Mouse (Mus musculus) CD4-positive helper T cell, adult 2 months (primary cell): ENCODE data around the gene Qtrt2.

Experiments used
- DNase-seq: peaks from one replicate; pipeline ENCODE4 v3.0.0-alpha.2; 2012; ENCODE audit warnings: low read depth, missing footprints, low spot score

Gene Qtrt2

DNA sequence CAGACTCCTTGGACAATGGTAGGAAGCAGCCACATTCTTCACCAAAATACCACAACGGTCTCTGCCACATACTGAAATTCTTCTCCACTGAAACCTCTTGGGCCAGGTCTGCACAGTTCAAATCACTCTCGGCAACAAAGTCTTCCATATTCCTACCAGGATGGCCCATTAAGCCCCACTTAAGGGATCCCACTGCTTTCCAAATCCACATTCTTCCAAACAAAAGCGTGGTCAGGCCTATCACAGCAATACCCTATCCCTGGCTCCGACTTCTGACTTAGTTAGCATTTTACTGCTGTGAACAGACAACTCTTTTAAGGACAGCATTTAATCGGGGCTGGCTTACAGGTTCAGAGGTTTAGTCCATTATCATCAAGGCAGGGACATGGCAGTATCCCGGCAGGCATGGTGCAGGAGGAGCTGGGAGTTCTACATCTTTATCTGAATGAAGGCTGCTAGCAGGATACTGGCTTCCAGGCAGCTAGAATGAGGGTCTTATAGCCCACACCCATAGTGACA, at the start of gene Qtrt2:
Gene Qtrt2, minus strand, starts transcription at position 469 of the 519 bp plus-strand sequence.
- no peak for DNase-seq

DNA sequence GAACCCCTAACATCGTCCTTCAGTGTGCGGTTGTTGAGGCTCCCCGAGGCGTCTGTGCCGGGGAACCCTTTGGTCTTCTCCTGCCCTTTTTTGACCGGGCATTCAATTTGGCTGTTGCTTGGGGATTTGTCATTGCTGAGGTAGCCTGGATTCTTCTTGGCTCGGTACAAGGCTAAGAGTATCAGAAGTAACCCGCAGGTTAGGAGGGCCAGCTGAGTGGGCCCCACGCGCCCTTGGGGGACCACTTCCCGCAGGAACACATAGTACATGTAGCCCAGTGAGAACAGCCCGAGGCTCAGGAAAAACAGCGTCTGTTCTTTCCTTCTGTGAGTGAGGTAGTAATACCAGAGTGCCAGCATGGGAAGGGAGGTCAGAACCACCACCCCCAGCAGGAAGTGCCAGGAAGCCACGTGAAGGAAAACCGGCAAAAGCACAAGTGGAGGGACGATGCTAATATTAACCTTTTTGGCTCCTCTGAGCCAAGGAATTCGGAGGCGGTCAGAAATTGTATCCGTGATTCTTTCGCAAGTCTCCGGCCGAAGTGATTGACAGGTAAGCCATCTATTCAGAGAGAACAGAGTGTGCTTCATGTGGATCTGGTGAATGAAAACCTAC, 47.1 kb upstream of the Qtrt2 start:
- no peak for DNase-seq

- no peak for DNase-seq
Measured at GRCm38 (mm10) chr16:43973147-43973546, 46.5 kb upstream of the Qtrt2 start.

- no peak for DNase-seq
Measured at GRCm38 (mm10) chr16:43972391-43972790, 45.8 kb upstream of the Qtrt2 start.

GRCm38 (mm10) chr16:43971741-43972140, 45.1 kb upstream of the Qtrt2 start:
- no peak for DNase-seq

GRCm38 (mm10) chr16:43971189-43971588, 44.6 kb upstream of the Qtrt2 start:
- no peak for DNase-seq

- DNase-seq: no peak
Measured at GRCm38 (mm10) chr16:43970426-43970825, 43.8 kb upstream of the Qtrt2 start.

DNA sequence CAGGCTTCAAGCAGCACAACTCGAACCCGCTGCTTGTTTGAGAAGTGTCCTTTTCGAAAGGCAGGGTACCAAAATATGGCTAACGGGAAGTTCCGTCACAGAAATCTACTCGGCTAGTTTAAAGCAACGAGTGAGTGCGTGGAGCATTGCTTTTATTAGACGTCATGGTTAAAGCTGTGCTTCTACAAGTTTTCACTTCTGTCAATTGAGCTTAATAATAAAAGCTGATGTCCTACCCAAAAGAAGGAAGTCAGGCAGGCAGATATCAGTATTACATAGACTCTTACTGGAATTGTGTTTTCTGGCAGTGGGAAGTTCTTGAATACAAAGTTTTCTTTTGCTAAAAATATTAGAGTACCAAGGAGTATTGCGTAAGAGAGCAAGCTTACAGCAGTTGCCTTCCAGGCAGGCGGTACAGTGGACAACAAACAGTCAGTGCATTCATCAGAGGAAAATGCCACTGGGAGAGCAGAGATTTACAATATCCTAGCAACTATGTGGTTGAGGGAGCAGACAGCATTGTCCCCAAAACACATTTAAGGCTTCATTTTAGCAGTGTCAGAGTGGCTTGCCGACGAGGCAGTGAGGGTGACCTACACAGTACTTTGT, 39.3 kb upstream of the Qtrt2 start:
- DNase-seq: no peak

GRCm38 (mm10) chr16:43963780-43964179, 37.2 kb upstream of the Qtrt2 start:
- no peak for DNase-seq

GRCm38 (mm10) chr16:43963291-43963690, 36.7 kb upstream of the Qtrt2 start:
- DNase-seq: no peak

DNA sequence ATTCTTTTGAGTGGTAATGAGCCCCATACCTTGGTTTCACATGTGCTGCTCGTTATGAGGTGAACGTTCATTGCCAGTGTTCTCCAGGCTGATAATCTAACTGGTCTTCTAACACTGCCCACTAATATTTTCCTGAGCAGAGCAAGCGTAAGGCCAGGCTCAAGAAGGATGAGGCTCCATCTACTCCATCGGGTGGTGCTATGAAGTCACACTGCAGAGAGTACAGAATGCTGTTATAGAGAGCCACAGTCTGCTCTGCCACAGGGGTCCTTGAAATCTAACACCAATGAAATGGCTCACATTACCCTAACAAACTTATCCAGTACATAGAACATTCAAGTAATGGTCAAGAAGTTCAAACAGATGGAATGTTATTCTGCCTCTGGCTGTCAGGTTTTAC, 31.4 kb upstream of the Qtrt2 start:
- no peak for DNase-seq

DNA sequence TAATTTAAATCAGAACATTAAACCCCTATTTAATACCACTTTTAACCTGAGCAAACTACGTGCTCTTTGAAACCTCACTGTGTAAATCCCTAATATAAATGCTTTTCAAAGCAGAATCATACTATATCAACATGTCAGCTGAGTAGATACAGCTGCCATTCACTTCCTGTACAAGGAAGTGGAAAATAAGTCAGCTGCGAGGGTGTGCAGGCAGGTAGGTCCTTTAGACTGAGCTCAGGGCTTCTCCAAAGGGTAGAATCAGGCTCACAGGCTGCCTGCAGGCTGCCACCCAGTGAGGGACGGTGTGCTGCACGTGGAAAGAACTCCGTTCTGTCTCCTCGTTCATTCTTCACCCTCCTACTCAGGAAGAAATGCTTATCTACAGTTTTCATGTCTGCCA, 28.3 kb upstream of the Qtrt2 start:
- DNase-seq: no peak

- no peak for DNase-seq
Measured at GRCm38 (mm10) chr16:43951591-43951990, 25.0 kb upstream of the Qtrt2 start.

- no peak for DNase-seq
Measured at GRCm38 (mm10) chr16:43945869-43946268, 19.3 kb upstream of the Qtrt2 start.

DNA sequence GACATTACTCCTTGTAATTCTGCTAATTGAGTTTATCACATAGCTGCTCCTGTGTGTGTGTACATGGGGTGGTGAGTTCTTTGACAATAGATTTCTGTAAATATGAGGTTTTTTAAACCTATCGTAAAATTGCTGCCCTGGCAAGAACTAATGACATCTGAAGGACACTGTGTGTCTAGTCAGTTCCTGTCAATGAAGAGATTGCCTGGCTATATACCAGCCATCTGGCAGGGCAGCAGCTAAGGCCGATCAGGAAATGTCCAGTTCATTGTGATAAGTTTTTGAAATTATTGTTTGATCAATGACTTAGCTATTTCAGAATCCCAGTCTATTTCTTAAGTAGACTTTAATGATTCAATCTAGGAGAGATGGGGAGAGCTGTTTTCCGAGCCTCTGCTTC, 18.7 kb upstream of the Qtrt2 start:
- no peak for DNase-seq

DNA sequence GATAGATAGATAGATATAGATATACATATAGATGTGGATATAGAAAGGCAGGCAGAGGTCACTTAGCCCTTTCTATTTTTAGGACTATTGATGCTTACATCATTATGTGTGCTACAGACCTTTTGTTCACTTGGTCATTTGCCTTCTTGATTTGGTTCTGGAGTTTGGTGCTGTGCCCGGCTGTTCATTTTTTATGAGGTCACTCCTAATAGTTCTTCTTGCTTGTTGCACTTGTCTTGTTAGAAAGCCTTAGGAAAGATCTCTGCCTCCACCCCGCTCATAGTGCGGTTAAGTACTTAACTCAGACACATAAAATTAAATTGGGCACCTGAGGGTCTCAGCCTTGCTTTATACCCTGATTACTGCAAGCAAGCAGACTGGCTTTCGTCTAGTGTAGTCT, 14.2 kb upstream of the Qtrt2 start:
- DNase-seq: no peak

DNA sequence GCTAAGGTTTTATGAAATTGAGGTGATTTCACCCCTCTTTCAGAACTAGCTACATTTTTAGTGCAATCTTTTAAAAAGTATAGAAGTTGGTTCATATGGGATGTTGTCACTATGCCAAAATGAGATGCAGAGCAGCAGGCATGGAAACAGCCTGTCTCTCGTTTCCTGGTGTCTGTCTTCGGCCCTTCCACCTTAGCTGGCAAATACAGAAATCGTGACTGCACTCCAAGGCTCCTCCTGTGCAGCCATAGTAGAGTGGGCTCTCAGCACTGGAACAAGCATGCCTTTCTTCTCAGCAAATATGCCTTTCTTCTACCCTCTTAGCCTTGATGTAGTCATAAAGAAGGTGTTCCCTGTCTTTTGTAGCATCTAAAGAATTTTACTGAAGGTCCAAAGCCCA, 9.3 kb upstream of the Qtrt2 start:
- no peak for DNase-seq

GRCm38 (mm10) chr16:43935367-43935766, 8.8 kb upstream of the Qtrt2 start:
- DNase-seq: no peak

- DNase-seq: no peak
Measured at GRCm38 (mm10) chr16:43934856-43935255, 8.2 kb upstream of the Qtrt2 start.

DNA sequence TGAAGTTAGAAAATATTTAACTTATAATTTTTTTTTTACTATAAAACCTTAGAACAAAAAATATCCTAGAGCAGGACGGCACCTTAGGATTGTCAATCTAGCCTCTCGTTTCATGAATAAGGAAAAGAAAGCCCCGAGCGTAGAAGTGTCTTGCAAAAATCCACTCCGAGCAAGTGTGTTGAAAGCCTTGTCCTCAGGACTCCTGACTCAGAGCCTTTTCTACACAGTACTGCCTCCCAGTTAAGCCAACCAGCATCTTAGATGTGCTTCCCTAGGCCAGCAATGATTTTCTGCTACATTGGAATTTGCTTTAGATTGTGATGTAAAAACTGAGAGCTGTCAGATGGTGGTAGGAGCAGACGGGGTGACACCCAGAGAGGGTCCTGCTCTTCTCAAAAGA, 6.4 kb upstream of the Qtrt2 start:
- DNase-seq: no peak

DNA sequence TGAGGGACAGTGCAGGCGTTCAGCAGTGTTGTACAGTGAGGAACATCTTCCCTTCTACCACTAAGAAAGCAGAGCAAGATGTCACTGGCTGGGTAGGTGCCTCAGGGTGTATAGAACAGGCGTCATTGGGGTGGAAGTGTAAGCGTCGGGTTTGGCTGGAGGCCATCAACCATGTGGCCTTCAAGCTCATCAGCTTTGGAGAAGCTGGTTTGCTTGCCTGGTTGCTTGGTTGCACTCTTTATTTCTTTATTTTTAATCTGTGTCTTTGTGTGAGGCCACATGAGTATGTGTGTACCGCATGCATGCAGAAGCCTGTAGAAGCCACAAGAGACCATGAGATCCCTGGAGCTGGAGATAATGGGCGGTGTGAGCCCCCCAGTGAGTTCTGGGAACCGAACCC, 5.7 kb upstream of the Qtrt2 start:
- no peak for DNase-seq

DNA sequence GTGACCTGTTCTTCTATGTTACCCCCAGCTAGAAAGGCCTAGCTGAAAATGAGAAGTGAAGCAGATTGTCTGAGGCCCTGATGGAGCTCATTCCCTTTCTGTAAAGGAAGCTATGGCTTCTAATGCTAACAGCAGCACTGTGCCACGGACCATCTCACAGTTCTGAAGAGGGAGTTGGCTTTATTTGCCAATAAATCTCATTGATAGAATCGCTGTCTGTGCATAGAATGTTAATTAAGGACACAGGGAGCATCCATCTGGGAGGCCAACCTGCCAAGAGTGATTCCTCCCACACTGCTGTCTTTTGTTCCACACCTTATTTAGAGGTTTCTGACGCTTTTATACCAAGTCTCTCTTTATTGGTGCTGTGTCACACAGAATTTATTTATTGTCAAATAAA, 4.9 kb upstream of the Qtrt2 start:
- DNase-seq: no peak

DNA sequence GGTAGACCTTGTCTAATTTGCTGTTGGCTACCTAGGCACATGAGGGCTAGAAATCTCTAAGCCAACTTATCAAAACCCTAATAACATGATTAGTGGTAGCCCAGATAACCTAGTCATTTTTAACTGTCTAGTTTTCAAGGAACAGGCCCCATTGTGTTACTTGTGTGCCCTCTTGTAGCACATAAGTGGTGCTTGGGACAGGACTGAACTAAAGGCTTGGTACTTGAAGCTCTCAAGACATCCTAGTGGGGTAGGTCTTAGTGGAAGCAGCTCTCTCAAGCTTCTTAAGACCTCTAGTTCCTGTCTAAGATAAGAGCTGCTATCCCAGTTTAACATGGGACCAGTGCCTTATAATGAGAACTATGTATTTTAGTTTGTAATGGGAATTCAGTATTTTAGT, 4.0 kb upstream of the Qtrt2 start:
- no peak for DNase-seq

DNA sequence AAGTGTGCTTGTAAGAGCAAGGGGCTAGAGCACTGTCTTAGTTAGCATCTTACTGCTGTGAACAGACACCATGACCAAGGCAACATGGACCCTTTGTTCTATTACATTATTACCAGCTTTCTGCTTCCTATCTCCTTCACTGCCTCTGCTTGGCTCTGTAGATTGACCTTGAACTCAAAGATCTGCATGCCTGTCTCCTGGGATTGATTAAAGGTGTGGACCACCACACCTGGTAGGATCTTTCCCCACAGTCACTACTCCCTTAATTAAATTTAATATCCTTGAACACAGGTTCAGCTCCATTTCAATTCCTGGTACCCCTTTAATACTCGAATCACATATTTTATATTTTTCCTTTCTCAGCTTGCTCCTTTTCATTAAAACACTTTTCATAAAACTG, 763 bp downstream of the Qtrt2 start:
- no peak for DNase-seq
